Mouse (Mus musculus) G1E (cell line): ENCODE measurements around the gene Spi1.

ENCODE experiments used
- CTCF ChIP-seq: IDR thresholded peaks from 2 replicates; pipeline ENCODE4 v1.5.1; 2012; ENCODE audit warnings: low read depth, low read length, inconsistent platforms, mixed read lengths
- GATA1 ChIP-seq: IDR thresholded peaks from 2 replicates; pipeline ENCODE4 v1.6.1; 2012; ENCODE audit warnings: borderline replicate concordance, low read length, inconsistent platforms, mixed read lengths

GRCm38 (mm10) chr2:91087453-91087852 is 5.3 kb downstream of the Spi1 start:
- TF ChIP-seq CTCF (no peak), GATA1 (no peak)
